Mouse (Mus musculus) adrenal gland, postnatal 36 days (tissue): ENCODE data around the gene Csrnp1. TPM values are rescaled to one million over a fixed set of nuclear protein-coding genes. Genes with fewer than 3 reads are reported as not detected.

Experiments used
- DNase-seq, 2 experiments: peaks; one replicate each; pipeline ENCODE4 v3.0.0; 2021; ENCODE audit warnings: mixed read lengths in 1 of 2
- total RNA-seq, 2 experiments: library from RNA; stranded (reverse); gene quantifications; 2 replicates each; pipeline ENCODE4 v1.2.3; 2021

Csrnp1 gene
- total RNA-seq, 2 experiments from 2014 or later, result 35.2 to 46.6 TPM

DNA sequence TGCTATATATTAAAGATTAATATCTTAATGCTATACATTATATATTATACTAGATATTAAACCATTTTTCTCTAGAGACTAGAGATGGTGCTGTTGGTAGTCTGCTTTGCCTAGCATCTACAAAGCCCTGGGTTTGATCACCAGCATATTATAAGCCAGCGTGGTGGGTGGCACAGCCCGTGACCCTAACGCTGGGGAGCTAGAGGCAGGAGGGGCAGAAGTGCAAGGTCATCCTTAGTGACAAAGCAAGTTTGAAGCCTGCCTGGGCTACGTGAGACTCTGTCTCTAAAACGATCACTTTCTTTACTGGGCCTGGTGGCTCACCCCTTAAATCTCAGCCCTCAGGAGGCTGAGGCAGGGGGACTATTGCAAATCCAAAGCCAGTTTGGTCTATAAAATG lies 18.4 kb upstream of the Csrnp1 start:
- no peak for DNase-seq

GRCm38 (mm10) chr9:120001945-120002725 lies 17.7 kb upstream of the Csrnp1 start:
- peak; percentile 93 to 95 for DNase-seq

DNA sequence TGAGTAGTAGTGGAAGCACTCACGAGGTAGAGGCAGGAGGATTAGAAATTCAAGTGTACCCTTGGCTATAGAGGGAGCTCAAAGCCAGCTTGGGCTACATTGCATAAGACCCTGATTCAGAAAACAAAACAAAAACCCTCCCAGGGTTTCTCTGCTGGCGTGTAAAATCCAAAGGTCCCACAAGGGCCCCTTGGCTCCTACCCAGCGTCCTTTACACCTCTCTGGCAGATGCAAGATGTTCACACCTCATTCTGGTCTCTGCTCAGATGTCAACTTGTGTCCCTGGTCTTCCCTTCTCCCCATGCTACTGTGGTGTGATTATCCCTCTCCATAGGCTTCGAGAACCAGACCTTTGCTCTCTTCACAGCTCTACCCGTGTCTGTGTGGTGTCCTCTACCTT lies 16.3 kb upstream of the Csrnp1 start:
- no peak for DNase-seq

DNA sequence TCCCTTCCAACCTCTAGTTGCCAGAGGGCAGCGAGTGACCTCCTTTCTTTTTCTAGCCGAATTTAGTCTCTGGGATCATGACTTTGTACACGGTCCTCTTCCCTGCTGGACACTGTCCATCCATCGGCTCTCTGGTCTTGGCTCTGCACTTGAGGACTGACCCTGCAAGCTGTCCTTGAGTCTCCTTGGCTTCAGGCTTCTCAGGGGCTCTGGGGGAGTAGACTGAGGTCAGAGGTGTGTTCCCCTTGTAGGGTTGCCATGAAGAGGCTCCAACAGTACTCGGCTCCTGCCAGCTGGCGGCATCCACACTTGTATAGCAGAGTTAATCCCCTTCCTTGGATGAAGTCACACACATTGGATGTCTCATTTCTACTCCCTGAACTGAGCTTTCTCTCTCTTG lies 15.2 kb upstream of the Csrnp1 start:
- DNase-seq, result no peak

DNA sequence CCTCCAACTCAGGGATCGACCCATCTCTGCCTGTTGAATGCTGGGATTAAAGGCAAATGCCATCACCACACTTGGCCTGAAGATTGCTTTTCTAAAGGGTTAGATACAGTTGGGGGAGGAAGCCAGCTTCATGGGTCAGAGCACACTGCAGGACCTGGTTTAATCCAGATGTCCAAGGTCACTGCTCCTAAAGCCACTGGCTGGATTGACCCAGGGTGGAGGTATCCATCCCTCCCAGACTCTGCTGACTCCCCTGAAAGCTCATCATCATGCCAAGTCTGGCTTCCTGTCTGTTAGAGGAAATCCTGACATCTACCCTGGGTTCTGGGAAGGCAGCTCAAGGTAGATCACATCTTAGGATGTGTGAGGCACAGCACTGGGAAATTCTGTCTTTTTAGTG lies 14.3 kb upstream of the Csrnp1 start:
- DNase-seq, result no peak

DNA sequence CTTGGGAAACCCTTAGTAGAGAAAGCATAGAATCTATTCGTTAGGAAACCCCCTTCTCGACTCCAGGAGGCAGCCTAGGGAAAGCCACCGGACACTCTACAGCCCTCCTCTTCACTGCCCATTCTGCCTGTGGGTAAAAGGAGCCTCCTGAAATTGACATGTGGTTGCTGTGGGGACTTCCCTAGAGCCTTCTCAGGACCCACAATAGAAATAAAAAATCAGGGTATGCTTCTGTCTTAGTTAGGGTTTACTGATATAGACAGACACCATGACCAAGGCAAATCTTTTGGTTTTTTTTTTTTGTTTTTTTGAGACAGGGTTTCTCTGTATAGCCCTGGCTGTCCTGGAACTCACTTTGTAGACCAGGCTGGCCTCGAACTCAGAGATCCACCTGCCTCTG lies 11.6 kb upstream of the Csrnp1 start:
- DNase-seq, result no peak

GRCm38 (mm10) chr9:119994207-119994606 lies 9.7 kb upstream of the Csrnp1 start:
- no peak for DNase-seq

GRCm38 (mm10) chr9:119993092-119993844 lies 8.8 kb upstream of the Csrnp1 start:
- DNase-seq, result no peak

- DNase-seq, result no peak
These were observed 6.9 kb upstream of the Csrnp1 start for GRCm38 (mm10) chr9:119991310-119991709.

- no peak for DNase-seq
These were observed 3.8 kb upstream of the Csrnp1 start for GRCm38 (mm10) chr9:119988304-119988703.

GRCm38 (mm10) chr9:119985881-119986574 lies 1.6 kb upstream of the Csrnp1 start:
- DNase-seq, result no peak

GRCm38 (mm10) chr9:119983585-119984535 lies 598 bp downstream of the Csrnp1 start:
- DNase-seq, result peak; percentile 96 to 98

- DNase-seq, result peak; percentile 85 to 87
These were observed 1.4 kb downstream of the Csrnp1 start for GRCm38 (mm10) chr9:119982956-119983551.

DNA sequence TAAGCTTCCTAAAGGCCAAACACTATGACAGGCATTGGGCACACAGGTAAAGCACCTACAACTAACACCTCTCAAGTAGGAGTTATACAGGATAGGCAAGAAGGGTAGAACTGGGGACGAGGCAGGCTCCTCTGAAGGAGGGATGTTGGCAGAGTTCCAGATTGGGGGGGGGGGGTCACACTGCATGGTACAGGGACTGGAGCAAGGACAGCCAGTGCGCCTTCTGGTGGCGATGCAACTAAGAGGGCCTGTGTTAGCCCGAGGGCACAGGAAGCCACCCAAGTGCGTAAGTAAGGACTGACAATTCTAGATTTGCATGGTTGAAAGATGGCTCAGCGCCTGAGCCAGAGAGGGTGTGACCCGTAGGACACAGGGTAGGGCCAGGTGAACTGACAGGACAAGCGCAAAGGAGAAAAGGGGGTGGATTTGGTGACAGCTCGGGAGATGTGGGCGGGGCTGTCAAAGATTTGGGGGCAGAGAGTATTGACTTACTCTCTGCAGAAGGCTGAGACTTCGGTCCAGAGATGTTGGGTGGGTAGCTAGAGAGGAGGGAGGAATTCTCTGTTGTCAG lies 2.1 kb downstream of the Csrnp1 start:
- peak; percentile 65 to 68 for DNase-seq

DNA sequence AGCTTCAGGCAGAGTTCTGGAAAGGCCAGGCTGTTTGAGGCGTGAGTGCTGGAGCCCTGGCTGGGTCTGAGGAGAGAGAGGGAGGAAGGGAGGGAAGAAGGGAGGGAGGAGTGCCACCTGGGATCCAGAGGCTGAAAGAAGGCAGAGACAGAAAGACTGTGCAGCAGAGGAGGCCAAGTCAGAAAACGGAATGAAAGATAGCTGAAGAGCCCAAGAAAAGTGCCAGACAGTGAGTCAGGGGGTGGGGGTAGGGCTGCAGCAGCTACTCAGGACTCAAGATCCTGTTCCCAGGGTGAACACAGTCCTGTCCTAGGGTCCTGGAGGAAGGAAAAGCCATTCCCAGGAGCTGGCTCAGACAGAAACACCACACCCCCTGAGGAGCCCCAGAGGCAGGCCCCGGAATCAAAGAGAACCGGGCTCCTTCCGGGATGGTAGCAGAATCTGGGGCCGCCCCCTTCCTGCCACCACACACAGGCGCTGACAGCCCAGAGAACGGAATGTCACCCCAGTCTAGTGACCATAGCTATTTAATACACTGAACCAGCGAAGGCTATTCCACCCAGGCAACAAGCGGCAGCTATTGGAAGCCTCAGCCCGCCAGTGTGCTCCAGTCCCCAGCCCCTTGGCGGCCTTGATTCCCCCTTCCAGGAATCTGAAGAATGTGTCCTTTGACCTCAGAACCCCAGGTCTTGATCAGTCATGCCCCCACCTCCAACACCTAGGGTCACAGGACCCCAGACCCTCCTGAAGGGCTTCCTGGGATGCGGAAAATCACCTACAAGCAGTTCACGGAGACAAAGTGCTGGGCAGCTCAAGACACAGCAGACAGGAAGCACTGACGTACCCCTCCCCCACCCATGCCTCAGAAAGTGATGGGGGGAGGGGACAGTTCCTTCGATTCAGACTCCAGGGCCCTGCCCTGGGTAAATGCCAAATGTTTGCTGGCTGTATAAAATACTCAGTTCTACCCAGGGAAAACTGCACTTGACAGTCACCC lies 3.0 kb downstream of the Csrnp1 start:
- DNase-seq, result peak; percentile 78 to 85

- peak in 1 of 2 experiments; percentile 43 for DNase-seq
These were observed 3.7 kb downstream of the Csrnp1 start for GRCm38 (mm10) chr9:119980770-119981182.

GRCm38 (mm10) chr9:119979749-119980148 lies 4.7 kb downstream of the Csrnp1 start:
- no peak for DNase-seq

DNA sequence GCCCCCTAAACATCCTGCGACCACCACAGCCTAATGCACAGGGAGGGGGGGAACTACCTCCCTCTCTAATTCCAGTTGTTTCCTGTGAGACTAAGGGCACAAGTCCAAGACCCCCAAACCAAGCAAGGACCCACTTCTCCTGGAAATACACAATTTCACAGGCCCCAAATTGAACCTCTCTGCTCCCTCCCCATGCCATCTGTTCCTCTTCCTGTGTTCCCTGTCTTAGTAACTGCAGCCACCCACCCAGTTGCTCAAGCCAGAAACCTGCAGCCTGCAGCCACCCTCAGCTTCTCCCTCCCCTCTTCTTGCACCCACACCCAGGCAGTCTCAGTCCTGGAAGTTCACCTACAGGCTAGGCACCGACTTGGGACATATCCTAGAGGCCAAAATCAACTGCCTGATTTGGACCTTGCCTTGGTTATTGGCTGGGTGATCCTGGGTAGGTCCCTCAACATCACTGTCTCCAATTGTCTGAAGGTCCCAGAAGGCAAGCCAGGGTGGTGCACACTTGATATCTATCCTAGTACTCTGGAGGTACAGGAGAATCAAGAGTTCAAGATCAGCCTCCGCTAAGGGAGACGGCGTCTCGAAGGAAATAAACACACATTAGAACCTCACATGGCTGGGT lies 5.5 kb downstream of the Csrnp1 start:
- DNase-seq, result no peak
